In genomic region chr8:69399181-69399955, GRCm38 (mm10) we compare ENCODE assay signal across 8 mouse cellular contexts. TPM values are rescaled to one million over a fixed set of nuclear protein-coding genes. Genes with fewer than 3 reads are reported as not detected.
DNase-seq lines count a peak whose midpoint lies in the region; ATAC-seq lines count a peak whose summit lies in the region.

No protein-coding gene starts in this region.

- peaks cover 13% of the 10 kb centered on the region for H3K4me1 ChIP-seq in erythroblast, embryonic 14.5 days (ENCODE audit: control insufficient read depth)
- peaks cover 13% of the 10 kb centered on the region; the same call in 1 of the 2 replicates for H3K4me1 ChIP-seq in limb, embryonic 15.5 days
- peaks cover 13% of the 10 kb centered on the region for H3K4me1 ChIP-seq in midbrain, embryonic 13.5 days (replicated peaks)

- 15% methylated on average over 43 of the region's 43 CpGs for WGBS in limb, embryonic 15.5 days
- 16% methylated on average over 40 of the region's 43 CpGs for WGBS in midbrain, embryonic 13.5 days

- intact Hi-C loops in gastrocnemius, postnatal 36 days (cut with DNase I) = no loop called here

- DNase-seq in cerebellum, postnatal 25 days = peak; percentile 35 to 58
- DNase-seq in gastrocnemius, postnatal 36 days = peak; percentile 38 to 54
- DNase-seq in induced T-regulatory cell, adult 2 months (ENCODE audit: low read depth) = peak; percentile 54
- DNase-seq in spleen, postnatal 4 days (ENCODE audit: low spot score in 2 of 2) = peak; percentile 36 to 73

- H3K36me3 ChIP-seq in erythroblast, embryonic 14.5 days (ENCODE audit: control insufficient read depth) = no peaks in the 10 kb centered on the region
- H3K36me3 ChIP-seq in limb, embryonic 15.5 days = no peaks in the 10 kb centered on the region
- no peaks in the 10 kb centered on the region for H3K36me3 ChIP-seq in midbrain, embryonic 13.5 days

- peak overlapping the region; percentile 72 for H3K4me2 ChIP-seq in limb, embryonic 15.5 days
- H3K4me2 ChIP-seq in midbrain, embryonic 13.5 days (replicated peaks) = peak overlapping the region; percentile 69

- H3K27ac ChIP-seq in limb, embryonic 15.5 days = peak overlapping the region; percentile 68
- H3K27ac ChIP-seq in midbrain, embryonic 13.5 days = 0 out of 2 replicates have a peak overlapping the region, but pooled peaks have one; percentile 25

- H3K4me3 ChIP-seq in erythroblast, embryonic 14.5 days (replicated peaks) = peak overlapping the region; percentile 58
- peak overlapping the region; percentile 52 for H3K4me3 ChIP-seq in limb, embryonic 15.5 days
- peak overlapping the region; percentile 51 for H3K4me3 ChIP-seq in midbrain, embryonic 13.5 days (replicated peaks)

- ATAC-seq in erythroblast, adult 5-6 weeks (replicated peaks; ENCODE audit: low FRiP score, poor library complexity, severe bottlenecking) = no peak
- peak; percentile 66 for ATAC-seq in limb, embryonic 15.5 days (ENCODE audit: insufficient number of reproducible peaks, low FRiP score, low TSS enrichment, low read depth)
- ATAC-seq in midbrain, embryonic 13.5 days = peak; percentile 25

- no peaks in the 10 kb centered on the region; the same call in 1 of the 2 replicates for H3K27me3 ChIP-seq in erythroblast, embryonic 14.5 days (ENCODE audit: control insufficient read depth)
- no peaks in the 10 kb centered on the region for H3K27me3 ChIP-seq in limb, embryonic 15.5 days
- no peaks in the 10 kb centered on the region for H3K27me3 ChIP-seq in midbrain, embryonic 13.5 days

- peak overlapping the region; percentile 55 for H3K9ac ChIP-seq in limb, embryonic 15.5 days
- peak overlapping the region; percentile 74 for H3K9ac ChIP-seq in midbrain, embryonic 13.5 days (replicated peaks)

- no peaks in the 10 kb centered on the region for H3K9me3 ChIP-seq in erythroblast, embryonic 14.5 days (ENCODE audit: control insufficient read depth, low read length)
- H3K9me3 ChIP-seq in limb, embryonic 15.5 days = no peaks in the 10 kb centered on the region
- H3K9me3 ChIP-seq in midbrain, embryonic 13.5 days = no peaks in the 10 kb centered on the region

RNA-seq across cellular contexts. Expression of gene Gm9495, which starts 54.0 kb away (rescaled TPM):
- not detected in 2 replicates for polyA plus RNA-seq in erythroblast, embryonic 14.5 days (2012)
- not detected in 2 replicates for total RNA-seq in erythroblast, adult 5-6 weeks (2015; ENCODE audit: low replicate concordance)
- not detected in 2 replicates for total RNA-seq in erythroblast, adult 5-6 weeks (2017; ENCODE audit: low replicate concordance)
- total RNA-seq in gastrocnemius, postnatal 36 days (2021) = not detected
- polyA plus RNA-seq in limb, embryonic 15.5 days (2015; fragmentation: Nextera tagmentation; extraction: Ambion mirVana) = not detected in 2 replicates
- polyA plus RNA-seq in midbrain, embryonic 13.5 days (2015; fragmentation: Nextera tagmentation; extraction: Ambion mirVana) = not detected in 2 replicates
